Mouse (Mus musculus): ENCODE data around the gene Rbbp8nl.

- TF ChIP-seq CTCF (IDR thresholded peaks at IDR 0.05; ENCODE audit: low read depth, low read length) (no peak), POLR2A (IDR thresholded peaks at IDR 0.05; ENCODE audit: borderline replicate concordance, low read depth, low read length) (no peak)
Observed at GRCm38 (mm10) chr2:180333778-180334550, 44.3 kb upstream of the Rbbp8nl start.
